Mouse (Mus musculus) T-helper 2 cell (primary cell): ENCODE data around the gene Kremen2.

Experiments
- in situ Hi-C: fragments of 300-600 bp; cut with MboI, MseI; formaldehyde crosslinking; loops from one replicate; pipeline ENCODE4 v1.15.1; 2025; ENCODE audit warnings: high pct_unique_total_duplicates

Gene Kremen2

DNA sequence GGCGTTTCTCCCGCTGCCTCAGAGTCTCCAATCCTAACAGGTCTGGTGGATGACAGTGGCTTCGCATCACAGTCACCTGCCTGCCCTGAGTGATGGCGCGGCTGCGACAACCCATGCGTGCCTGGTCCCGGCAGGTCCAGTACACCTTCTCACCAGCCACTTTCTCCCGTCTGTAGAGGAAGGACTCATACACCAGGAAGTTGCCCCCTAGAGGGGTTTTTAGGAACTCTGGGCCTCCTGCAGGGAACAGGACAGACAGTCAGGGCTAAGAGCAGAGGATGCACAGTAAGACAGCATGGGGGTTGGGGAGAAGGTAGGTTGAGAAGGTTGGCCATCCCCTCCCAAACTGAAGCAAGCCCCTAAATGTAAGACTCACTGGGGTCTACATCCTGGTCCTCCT, 14.6 kb upstream of the Kremen2 start:
- in situ Hi-C loops = no loop called here

DNA sequence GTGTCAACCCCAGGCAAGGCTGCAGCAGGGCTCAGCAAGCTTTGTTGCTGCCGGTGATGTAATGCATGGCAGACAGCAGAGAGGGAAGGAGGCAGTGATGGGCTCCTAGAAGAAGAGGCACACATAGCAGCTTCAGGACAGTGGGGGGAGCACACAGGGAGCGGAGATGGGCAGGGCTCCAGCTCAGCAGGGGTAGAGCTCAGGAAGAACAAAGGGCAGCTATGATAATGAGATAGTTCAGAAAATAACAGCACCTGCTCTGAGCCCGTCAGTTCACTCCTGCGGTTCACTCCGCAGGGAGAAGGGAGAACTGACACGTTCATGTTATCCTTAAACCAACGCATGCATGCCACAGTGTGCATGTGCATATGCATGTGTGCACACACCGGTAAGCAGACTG, 13.2 kb upstream of the Kremen2 start:
- in situ Hi-C loops = no loop called here

DNA sequence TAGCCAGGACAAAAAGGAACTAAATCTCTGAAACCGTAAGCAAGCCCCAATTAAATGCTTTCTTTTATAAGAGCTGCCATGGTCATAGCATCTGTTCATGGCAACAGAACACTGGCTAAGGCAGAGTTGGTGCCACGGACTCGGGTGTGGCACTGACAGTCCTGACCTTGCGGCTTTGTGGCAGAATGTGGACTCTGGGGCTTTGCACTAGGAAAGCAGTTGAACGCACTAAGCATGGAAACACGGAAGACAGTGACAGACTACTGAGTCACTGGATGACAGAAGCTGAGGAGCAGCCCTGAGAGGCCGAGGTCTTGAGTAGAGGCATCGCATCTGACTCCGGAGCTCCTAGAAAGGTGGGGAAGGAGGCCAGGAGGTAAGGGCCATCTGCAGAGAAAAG, 11.9 kb upstream of the Kremen2 start:
- in situ Hi-C loops = no loop called here

DNA sequence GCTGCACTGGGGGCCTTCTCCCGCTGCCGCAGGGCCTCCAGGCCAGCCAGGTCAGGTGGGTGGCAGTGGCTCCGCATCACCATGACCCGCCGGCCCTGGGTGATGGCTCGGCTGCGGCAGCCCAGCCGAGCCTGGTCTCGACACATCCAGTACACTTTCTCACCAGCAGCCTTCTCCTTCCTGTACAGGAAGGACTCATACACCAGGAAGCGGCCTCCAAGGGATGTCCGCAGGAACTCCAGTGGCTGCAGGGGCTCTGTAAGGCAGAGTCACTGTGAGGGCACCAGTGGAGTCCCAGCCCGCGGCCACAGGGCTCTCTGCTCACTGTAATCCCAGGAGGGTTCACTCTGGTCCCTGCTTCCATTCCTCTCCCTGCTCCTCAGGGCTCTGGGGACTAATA, 10.1 kb upstream of the Kremen2 start:
- in situ Hi-C loops = no loop called here

DNA sequence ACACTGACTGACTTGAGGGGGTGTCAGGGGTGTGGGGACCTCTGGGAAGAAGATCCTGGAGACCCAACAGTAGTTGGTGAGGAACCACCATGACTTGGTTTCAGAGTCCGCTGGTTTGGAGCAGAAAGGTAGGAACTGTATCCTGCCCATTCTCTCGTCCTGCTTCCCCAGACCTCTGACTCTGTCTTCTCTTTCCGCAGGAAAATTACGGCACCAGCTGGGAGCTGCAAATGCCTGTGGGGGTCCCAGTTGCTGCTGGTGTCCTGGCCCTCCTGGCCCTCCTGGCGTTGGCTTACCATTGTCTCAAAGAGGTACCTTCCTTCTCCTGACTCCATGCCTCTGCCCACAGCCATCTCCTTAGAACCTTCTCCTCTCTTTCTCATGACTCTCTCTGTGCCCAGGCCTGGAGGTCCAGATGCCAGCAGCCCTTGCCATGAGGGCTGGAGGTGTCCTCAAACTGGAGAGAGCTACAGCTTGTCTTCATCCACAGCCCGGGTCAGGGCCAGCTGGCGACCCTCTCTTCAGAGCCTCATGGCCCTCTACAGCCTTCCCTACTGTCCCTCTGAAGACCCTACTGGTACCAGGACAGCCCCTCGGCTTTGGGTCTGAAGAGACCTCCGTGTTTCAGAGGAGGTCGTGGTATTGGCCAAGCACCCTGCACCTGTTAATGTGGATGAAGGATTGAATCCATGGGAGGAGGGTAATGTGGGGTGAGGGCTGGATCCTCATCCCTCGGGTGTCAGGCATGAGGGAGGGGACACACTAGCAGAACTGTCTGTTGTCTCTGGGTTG, 4.0 kb upstream of the Kremen2 start:
- in situ Hi-C loops = no loop called here

DNA sequence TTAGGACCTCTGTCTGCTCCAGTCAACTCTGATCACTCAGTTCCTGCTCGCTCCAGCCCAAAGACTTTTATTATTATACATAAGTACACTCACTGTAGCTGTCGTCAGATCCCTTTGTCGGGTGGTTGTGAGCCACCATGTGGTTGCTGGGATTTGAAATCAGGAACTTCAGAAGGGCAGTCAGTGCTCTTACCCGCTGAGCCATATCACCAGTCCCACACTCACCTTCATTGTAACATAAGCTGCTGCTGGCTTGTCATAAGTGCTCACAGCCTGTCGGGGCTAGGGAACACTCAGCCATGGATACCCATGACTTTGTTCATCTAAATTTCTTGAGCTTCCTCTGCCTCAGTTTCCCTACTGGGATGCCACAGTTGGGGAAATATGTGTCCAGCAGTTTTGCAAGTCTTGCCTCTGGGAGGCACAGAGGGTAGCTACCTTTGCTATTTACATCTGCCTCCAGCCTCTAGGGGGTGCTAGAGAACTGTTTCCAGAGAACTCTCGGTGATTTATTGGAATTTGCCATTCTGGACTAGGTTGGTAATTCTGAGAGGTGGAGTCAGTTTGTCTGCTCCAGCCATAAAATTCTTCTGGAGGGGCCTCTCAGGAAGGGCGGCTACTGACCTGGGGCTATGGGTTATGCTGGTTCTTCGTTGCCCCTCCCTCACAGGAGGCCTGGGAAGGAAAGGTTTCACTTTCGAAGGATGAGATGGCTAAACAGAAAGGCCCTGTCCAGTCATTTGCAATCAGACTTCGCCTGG, 3.2 kb upstream of the Kremen2 start:
- in situ Hi-C loops = no loop called here

DNA sequence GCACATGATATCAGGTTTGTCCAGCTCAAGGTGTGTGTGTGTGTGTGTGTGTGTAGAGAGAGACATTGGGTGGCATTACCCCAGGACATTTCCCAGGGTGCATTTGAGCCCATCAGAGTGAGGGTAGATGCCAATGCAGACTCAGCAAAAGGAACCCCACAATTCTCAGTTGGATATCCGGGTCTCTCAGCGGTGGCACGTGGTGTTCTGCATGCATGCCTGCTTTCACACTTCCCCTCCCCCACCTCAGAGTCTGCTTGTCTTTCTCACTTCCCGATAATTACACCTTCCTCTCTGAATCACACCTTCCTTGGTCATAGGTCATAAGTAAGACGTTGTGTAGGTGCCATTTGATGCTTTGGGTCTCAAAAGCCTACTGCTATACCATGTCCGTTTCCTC, 2.4 kb upstream of the Kremen2 start:
- in situ Hi-C loops = no loop called here

DNA sequence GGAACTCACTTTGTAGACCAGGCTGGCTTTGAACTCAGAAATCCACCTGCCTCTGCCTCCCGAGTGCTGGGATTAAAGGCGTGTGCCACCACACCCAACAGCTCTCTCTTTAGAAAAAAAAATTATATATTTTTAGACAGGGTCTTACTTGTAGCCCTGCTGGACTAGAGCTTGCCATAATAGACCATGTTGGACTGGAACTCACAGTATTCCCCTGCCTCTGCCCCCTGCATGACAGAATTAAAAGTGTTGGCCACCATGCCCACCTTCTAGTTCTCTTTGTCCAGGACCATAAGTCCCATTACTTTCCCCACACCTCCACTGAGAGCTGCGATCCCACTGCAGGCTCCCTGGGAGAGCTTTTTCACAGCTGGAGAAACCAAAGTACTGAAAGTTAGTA, 1.8 kb upstream of the Kremen2 start:
- in situ Hi-C loops = no loop called here

DNA sequence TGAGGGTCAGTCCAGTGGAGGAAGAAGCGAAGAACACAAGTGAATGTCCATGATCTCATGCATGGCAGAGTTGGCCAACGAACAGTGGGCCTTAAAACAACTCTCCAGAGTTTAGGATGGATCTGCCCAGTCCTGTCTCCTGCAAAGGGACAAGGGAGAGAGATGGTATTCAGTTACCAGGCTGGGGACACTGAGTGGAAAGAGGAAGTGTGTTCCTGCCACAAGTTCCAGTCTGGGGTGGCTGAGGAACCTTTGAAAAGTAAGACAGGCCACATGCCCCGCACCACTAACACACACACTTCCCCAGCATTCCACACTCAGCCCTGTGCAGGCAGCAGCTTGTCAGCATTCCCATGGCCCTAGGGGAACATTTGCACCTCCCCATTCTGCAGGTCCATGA, 1.1 kb upstream of the Kremen2 start:
- in situ Hi-C loops = no loop called here

DNA sequence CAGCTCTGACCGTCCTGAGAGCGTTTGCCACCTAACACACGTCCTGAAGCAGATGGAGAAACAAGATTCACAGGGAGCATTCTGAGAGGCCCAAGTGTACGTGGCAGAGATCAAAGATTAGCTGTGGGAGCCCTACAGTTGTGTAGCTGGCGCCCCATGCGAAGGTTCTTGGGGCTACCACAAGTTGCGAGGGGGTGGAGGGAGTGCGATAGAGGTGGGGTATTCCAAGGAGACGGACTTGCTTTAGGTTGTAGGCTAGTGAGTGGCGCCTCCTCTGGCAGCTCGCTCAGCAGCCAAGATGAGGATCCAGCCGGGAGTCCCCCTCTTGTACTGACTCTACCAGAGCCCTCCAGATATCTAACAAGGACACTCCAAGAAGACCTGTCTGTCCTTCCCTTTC, 678 bp upstream of the Kremen2 start:
- in situ Hi-C loops = no loop called here

DNA sequence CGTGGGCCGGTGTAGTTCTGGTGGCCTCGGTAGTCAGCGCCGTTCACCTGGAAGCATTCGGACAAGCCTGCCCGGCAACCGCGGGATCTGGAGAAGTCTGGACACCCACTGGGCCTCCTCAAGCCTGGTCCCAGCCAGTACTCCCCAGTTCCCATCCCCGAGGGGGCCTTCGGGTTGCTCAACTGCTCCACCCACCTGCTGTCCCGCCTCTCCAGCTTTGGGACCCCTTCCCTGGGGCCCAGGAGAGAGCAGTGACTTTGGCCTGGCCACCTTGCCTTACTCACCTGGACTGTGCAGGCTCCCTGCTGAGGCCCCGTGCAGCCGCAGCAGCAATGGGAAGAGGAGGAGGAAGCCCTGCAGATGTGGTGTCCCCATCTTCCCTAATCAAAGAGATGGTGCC, 982 bp downstream of the Kremen2 start:
- in situ Hi-C loops = no loop called here

DNA sequence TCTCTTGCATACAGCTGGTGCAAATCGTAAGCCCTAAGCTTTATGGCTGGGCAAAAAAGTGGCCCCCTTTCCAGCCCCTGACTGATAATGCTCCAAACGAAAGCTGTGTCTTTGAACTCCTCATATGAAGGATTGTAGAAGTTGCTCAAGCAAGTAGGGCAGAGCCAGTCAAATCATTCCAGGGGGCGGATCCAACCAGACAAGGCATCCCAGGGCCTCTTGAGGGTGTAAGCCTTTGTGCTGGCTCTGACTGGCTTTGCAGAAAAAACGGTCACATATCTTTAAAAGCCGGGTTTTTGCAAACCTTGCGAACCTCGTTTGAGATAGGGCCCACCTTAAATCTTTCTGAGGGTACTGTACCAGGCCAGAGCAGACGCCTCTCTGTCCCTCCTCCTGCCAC, 1.6 kb downstream of the Kremen2 start:
- in situ Hi-C loops = no loop called here

DNA sequence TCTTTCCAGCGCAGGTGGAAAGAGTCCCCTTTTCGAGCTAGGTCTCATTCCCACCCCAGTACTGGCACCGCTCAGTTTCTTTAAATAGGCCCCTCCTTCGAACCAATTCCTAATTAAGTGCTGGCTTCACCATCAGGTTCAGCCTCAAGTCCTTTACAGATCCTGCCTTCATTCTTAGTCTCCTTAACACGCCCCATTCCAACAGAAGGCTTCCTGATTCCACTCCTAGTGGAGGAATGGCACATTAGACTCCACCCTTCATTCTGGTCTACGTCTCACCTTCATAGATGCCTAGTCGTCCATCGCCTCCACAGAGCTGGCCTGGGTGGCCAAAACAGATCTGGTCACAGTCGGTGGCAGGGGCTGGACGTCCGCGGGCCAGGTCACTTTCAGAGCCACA, 2.7 kb downstream of the Kremen2 start:
- in situ Hi-C loops = no loop called here

DNA sequence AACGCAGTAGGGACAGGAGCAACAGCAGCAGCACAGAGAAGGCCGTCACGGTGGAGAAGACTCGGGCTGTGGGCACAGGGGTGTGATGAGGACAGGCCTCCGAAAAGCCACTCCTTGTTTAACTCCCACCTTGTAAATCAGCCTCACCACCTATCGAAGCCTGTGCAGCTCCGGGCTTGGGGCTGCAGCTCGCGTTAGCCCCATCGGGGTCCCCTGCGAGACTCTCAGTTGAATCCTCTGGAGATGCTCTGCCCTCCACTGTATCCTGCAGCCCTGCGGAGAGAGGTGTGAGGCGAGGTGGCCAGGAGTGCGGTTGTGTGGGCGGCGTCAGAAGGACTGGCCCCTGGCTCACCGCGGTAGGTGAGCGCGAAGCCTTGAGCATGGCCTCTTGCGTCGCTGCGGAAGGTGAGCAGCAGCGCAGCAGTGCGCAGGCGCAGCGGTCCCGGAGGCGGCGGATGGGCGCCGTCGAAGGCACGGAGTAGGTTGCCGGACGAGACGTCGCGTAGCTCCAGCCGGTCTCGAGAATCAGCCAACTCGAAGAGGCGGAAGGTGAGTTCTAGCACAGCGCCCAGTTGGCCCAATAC, 3.3 kb downstream of the Kremen2 start:
- in situ Hi-C loops = no loop called here

DNA sequence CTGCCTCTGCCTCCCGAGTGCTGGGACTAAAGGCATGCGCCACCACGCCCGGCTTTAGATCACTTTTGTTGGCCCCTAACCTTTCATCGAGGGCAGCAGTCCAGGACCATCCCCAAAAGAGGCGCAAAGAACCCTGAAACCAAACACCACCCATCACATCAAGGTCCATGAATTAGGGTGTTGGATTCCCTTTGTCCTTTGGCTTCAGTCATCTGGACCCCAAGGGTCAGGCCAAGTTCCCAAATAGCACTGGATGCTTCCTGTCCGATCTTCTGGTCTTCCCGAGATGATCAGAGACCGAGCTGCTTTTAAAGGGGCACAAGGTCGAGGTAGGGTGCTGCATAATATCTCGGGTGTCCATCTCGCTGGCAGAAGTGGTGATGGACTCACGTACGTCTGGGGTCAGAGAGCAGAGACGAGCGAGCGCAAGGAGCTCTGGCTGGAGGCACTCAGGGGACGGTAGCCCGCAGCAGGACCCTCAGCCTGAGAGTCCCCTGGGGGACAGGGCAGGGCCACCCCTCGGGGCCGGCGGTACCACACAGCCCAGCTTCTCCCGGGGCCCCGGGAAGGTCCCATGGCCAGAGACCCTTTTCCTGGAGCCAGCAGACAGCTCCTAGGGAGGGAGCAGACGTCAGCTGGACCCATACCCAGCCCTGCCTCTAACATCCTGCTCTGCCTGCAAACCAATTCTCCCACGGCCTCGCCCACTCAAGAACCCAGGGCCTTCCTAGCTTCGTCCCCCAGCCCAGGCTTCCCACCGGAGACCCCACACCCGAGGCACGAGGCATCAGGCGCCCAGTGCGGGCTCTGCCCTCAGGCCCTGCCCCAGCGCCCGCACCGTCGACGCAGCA, 4.0 kb downstream of the Kremen2 start:
- in situ Hi-C loops = no loop called here

DNA sequence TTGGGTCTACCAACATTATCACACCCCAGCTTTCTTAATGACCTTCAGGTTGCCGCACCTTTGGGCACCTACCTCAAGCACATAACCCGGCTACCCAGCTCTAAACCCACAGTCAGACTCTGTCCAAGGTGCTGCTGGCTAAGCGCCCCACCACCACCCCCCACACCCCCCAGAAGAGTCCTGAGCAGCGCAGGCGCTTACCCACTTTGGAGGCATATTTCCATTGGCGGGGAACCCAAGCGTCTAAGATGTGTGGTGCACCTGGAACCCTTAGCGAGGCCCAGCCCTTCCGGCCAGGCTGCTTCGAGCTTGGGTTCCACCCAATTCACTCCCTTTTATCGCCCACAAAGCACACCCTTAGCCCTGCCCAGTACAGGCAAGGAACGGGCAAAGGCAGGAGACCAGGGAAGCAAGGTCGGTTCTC, 5.0 kb downstream of the Kremen2 start, which contains the start of gene Paqr4:
Gene Paqr4 (minus strand): TSS at position 270 of the 424 bp plus-strand sequence.
- in situ Hi-C loops = no loop called here

DNA sequence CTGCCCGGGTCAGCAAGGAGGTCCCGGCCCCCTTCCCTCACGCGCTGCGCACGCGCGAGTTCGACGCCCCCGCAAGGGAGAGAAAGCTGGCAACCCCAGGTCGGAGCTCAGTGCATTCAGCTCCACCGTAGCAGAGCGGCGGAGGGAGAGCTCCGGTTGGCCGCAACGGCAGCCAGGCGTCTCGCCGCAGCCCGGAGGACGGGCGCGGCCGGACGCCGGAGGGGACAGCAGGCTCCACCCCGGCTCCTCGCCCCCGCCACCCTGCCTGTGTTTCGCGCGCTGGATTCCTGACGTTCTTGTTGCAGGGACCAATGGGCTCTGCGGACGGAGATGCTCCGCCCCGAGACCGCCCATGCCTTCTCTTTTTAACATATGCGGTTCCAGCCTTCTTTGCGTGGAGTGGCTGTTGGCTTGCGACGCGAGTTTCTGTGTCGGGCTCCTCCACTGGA, 5.5 kb downstream of the Kremen2 start:
- in situ Hi-C loops = no loop called here

DNA sequence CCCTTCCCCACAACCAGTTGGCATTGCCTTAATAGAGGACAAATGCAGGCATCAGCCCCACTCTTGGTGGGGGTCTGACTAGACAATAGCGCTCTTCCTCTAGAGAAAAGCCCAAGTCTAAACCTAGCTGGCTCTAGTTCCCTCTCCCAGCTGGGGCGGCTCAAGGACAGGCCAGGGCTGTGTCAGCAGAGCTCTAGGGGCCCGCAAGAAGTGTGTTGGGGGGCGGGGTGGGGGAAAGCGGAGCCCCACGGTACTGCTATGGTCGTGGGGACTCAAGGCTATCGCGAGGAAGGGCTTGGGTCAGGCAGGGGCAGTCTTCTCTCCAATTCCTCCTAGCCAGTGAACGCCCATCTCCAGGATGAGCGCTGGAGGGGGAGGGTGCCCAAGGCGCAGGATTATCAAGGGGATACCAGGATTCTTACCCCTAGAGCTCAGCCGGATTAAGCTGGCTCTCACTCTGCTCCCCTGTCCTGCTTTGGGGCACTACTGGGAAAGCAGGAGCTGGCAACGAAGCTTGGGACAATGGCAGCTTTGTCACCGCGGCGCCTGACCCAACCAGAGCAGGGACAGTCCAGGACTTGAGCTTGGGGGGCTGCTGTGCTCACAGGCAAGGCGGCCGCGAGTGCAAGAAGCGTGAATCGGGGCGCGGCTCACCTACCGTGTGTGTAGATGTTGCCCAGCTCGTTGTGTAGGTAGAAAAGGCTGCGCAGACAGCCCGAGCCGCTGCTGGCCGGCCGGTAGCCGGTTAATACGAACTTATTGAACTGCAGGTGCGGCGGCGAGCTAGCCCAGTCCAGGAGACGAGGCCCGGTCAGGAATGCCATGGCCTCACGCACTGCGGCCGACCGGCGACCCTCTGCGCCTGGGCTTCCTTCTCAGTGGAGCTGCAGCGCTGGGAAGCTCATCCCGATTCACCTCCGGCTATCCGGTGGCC, 6.2 kb downstream of the Kremen2 start:
- in situ Hi-C loops = no loop called here

DNA sequence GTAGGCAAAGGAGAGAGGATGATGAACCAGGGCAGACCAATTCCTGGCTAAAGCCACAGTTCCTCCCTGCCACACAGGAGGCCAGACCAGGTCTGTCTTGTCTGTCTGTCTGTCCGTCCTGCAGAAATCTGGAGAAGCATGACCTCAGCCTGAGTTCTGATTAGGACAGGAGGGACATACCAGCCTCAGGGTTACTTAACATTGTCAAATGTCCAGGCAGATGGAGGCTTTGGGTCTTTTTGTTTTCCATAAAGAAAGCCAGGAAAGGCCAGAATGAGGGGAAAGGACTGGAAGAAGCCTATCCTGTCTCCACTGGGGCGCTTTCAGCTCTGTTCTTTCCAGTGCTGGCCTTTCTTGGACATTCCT, 6.8 kb downstream of the Kremen2 start:
- in situ Hi-C loops = no loop called here
